ENCODE assay signal across 9 mouse cellular contexts in the genomic region with DNA sequence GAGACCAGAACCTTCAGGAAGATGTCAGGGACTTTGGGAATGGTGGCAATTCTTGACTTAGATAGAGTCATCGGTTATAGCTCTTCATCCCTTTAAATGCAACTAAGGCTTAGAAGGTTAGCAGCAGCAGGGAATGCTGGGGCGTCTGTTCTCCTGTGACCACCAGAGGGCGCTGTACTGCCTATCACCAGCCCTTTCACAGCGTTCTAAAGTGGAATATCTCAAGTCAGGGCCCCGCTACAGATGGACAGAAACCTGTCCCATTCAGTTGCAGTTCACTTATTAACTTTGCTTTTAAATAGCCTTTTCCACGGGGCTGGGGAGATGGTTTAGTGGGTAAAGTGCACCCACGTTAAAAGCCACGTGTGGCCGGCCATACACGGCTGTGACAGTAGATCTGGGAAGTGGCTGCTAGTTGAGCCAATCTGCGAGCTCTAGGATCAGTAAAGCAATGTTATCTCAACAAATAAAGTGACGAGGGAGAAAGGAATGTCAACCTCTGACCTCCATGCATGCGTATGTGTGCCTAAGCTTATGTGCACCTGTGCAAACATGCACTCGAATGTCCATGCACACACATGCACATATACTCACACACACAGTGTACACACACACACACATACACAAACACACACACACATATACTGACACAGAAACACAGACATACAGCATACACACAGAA.
DNase-seq lines count a peak whose midpoint lies in the region; ATAC-seq and TF ChIP-seq lines count a peak whose summit lies in the region.
"Had no signal": no experiment of that assay in that cellular context is flagged by ENCODE, and none has a peak within 500 bp of the region (broad histone marks: within the 10 kb centered on the region; RNA-seq: fewer than 3 reads in every experiment).

No protein-coding gene starts in this region.

- no peaks in the 10 kb centered on the region for H3K9me3 ChIP-seq in E14TG2a.4 (ENCODE audit: low read length)

- CTCF ChIA-PET in Patski (lab: Charles Lee) = interaction anchor here (0.7 to 1.4 kb wide), 6 partner anchors 11 to 155 kb away, joined by 3 to 5 read pairs (median 3); partner anchors contain the start of gene Plekhb2

- TF ChIP-seq CTCF in E14TG2a.4 (conservative IDR thresholded peaks at IDR 0.05; ENCODE audit: low read length) (peak; percentile 79), Patski (IDR thresholded peaks at IDR 0.05) (peak; percentile 80)

- in situ Hi-C loops in Patski (cut with MboI; ENCODE audit: low pct_unique_long_range_greater_than_20kb) = no loop called here

- no peaks in the 10 kb centered on the region for H3K27me3 ChIP-seq in E14TG2a.4 (ENCODE audit: insufficient read depth, low read length)
- H3K27me3 ChIP-seq in Patski = peaks cover 9% of the 10 kb centered on the region

- POLR2A ChIA-PET in Patski (lab: Charles Lee) = no interaction called here

- DNase-seq in Patski (ENCODE audit: low read depth, low spot score) = no peak
- peak; percentile 88 to 90 for DNase-seq in cerebellum, postnatal 10 days
- DNase-seq in layer of hippocampus, adult 9-11 months = peak; percentile 70
- DNase-seq in lung, postnatal 10 days = peak; percentile 66
- peak; percentile 32 for DNase-seq in skeletal muscle tissue, adult 2 months (ENCODE audit: low read depth, low spot score)
- DNase-seq in urinary bladder, adult 2 months (ENCODE audit: low spot score) = no peak

- peaks cover 12% of the 10 kb centered on the region for H3K4me1 ChIP-seq in E14TG2a.4 (replicated peaks; ENCODE audit: low read depth, low read length)

- H3K36me3 ChIP-seq in E14TG2a.4 (ENCODE audit: insufficient read depth, low read length) = no peaks in the 10 kb centered on the region

- no peak for ATAC-seq in Patski
- ATAC-seq in granulocyte monocyte progenitor cell, adult 5-6 weeks (replicated peaks; ENCODE audit: poor library complexity, severe bottlenecking) = peak; percentile 79

- H3K4me3 ChIP-seq in E14TG2a.4 (replicated peaks; ENCODE audit: low read length) = no peak overlapping the region
- H3K4me3 ChIP-seq: megakaryocyte, embryonic 14.5 days had no signal

Comparison
In these comparisons a context has a peak if more than half of its experiments do, and no peak if none do; other contexts are left out.
1. DNase-seq: peak in cerebellum, postnatal 10 days (2 of 2), layer of hippocampus, adult 9-11 months (single experiment), lung, postnatal 10 days (single experiment) and skeletal muscle tissue, adult 2 months (single experiment); none in Patski (single experiment) and urinary bladder, adult 2 months (single experiment).